Mouse (Mus musculus) stomach, postnatal 0 days (tissue): ENCODE measurements at regions not wholly inside any gene's neighbourhood (a gene's known extent, or its start where the extent isn't known, plus 50 kb on each side); places are given as distances from the start of the nearest gene placed in this dataset.

Source experiments
- CTCF ChIP-seq: IDR thresholded peaks from 2 replicates; pipeline ENCODE4 v1.5.1; 2016; ENCODE audit warnings: antibody characterized with exemption, low read depth, mild to moderate bottlenecking, moderate library complexity
- EP300 ChIP-seq: optimal IDR thresholded peaks from 2 replicates; pipeline ENCODE3; 2016; ENCODE audit warnings: antibody characterized with exemption

DNA sequence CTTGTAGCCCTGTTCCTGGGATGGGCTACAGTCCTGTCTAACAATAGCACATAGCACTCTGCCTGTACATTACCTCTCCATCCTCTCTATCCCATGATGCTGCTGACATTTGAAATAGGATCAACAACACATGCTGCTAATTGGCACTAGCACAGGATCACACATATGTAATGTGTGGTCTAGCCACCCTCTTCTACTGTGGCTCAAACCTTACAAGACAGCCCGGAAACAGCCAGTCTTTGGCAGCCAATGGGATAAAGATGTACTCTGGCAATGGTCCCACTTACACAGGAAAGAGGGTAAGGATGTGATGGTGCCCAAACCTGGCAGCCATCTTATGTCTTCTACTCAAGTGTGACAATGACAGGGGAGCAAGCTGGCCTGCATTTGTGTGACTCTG is 58.3 kb upstream of the Frmd4a start:
- no peak for TF ChIP-seq CTCF
- no peak for TF ChIP-seq EP300
